Mouse (Mus musculus): ENCODE measurements around the gene Pla2g5. TPM values are rescaled to one million over a fixed set of nuclear protein-coding genes. Genes with fewer than 3 reads are reported as not detected.
"Not testable (repeated sequence)": the region's sequence is repeated elsewhere in the genome, so short reads cannot be mapped to it uniquely, and the experiment has no call there.

Gene Pla2g5
- polyA plus RNA-seq, 1 experiment, result 0.94 TPM

DNA sequence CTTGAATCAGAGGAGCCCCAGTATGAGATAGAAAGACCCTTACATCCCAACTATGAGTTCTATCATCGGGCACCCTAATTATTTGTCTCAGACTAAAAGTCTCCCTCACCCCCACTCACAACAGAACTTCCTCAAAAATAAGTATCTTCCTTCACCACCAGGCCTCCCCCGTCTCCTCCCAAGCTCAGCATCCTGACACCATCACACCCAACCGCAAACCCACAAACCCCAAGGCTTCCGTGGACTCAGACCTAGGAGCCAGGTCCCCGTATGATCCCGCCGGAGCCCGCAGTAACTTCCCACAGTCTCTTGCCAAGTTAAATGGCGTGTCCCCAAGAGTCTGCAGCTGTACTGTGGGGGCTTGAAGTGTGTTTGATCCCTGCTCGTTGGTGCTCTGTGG is 5.7 kb downstream of the Pla2g5 start:
- DNase-seq (ENCODE audit: low read depth), result no peak

DNA sequence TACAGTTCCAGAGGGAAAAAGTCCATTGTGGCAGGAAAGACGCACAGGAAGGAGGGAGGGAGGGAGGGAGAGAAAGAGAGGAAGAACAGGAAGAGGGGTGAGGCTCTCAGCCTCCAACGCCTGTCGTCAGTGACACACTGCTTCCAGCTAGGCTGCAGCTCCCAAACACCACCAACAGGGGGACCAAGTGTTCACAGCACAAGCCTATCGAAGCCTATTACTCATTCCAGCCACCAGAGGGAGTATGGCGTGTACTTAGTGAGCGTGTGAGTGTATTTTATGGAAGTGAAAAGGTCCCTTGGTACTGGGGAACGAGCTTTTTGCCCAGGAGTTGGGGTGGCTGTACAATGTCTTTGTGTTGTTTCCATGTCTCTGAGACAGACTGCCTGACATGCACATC is 6.8 kb downstream of the Pla2g5 start:
- DNase-seq (ENCODE audit: low read depth), result peak; percentile 86
- TF ChIP-seq CTCF (IDR thresholded peaks at IDR 0.05; ENCODE audit: borderline replicate concordance, extremely low read depth, insufficient read depth, insufficient read length) (peak; percentile 91), POLR2A (IDR thresholded peaks at IDR 0.05; ENCODE audit: borderline replicate concordance, extremely low read depth, insufficient read depth, insufficient read length, poor library complexity, severe bottlenecking) (no peak)

More for the DNA sequence above, 5.7 kb downstream of the Pla2g5 start:
- no peak for TF ChIP-seq CTCF (IDR thresholded peaks at IDR 0.05; ENCODE audit: borderline replicate concordance, extremely low read depth, insufficient read depth, insufficient read length)
- no peak for TF ChIP-seq POLR2A (IDR thresholded peaks at IDR 0.05; ENCODE audit: borderline replicate concordance, extremely low read depth, insufficient read depth, insufficient read length, poor library complexity, severe bottlenecking)

DNA sequence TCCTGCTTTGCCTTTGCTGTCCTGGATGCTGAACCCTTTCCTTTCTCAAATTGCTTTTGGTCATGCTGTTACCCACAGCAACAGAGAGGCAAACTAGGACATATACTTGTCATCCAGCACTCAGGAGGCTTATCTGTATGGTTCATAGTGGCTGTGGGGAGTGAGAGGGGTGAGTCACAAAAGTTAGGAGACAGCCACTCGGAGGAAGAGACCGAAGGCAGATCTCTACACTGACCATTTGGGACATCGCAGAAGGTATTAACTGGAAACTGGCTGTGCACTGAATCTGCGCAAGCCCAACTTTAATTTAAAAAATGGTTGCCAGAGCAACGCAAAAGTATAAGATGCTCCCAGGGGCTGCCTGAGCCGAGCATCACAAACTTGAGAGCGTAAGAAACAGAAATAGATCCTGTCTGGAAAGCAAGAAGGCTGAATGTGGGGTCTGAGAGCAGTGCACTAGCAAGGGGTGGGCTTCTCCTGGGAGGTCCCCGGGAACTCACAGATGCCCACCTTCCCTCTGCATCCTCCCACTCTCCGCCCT is 8.1 kb downstream of the Pla2g5 start:
- TF ChIP-seq POLR2A (IDR thresholded peaks at IDR 0.05; ENCODE audit: borderline replicate concordance, extremely low read depth, insufficient read depth, insufficient read length, poor library complexity, severe bottlenecking) (no peak), CTCF (IDR thresholded peaks at IDR 0.05; ENCODE audit: borderline replicate concordance, extremely low read depth, insufficient read depth, insufficient read length) (no peak)
- no peak for DNase-seq (ENCODE audit: low read depth)

GRCm38 (mm10) chr4:138852961-138853360 is 10.3 kb downstream of the Pla2g5 start:
- no peak for TF ChIP-seq POLR2A (IDR thresholded peaks at IDR 0.05; ENCODE audit: borderline replicate concordance, extremely low read depth, insufficient read depth, insufficient read length, poor library complexity, severe bottlenecking)
- TF ChIP-seq CTCF (IDR thresholded peaks at IDR 0.05; ENCODE audit: borderline replicate concordance, extremely low read depth, insufficient read depth, insufficient read length), result no peak
- no peak for DNase-seq (ENCODE audit: low read depth)

GRCm38 (mm10) chr4:138851463-138851862 is 11.8 kb downstream of the Pla2g5 start:
- peak; percentile 81 for DNase-seq (ENCODE audit: low read depth)
- TF ChIP-seq CTCF (IDR thresholded peaks at IDR 0.05; ENCODE audit: borderline replicate concordance, extremely low read depth, insufficient read depth, insufficient read length) (peak; percentile 99), POLR2A (IDR thresholded peaks at IDR 0.05; ENCODE audit: borderline replicate concordance, extremely low read depth, insufficient read depth, insufficient read length, poor library complexity, severe bottlenecking) (no peak)

DNA sequence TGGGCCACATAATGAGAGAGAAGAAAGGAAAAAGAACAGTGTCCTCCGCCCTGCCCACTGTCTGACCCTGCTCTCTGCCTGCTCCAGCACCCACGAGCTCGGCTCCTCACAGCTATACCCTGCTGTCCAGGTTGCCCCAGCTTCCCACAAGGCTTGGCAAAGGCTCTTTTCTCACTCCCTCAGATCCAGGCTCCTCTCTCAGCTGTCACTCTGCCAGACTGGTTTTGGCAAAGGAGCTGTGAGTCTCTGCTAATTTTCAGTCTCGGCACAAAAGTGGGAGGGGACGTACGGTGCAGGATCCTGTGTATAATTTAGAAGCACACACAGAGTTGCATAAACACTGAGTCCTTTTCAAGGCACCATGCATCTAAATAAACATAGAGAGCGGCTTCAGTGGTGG is 21.9 kb downstream of the Pla2g5 start:
- TF ChIP-seq POLR2A (IDR thresholded peaks at IDR 0.05; ENCODE audit: borderline replicate concordance, extremely low read depth, insufficient read depth, insufficient read length, poor library complexity, severe bottlenecking) (no peak), CTCF (IDR thresholded peaks at IDR 0.05; ENCODE audit: borderline replicate concordance, extremely low read depth, insufficient read depth, insufficient read length) (no peak)
- DNase-seq (ENCODE audit: low read depth), result peak; percentile 93

- DNase-seq (ENCODE audit: low read depth), result no peak
- TF ChIP-seq POLR2A (IDR thresholded peaks at IDR 0.05; ENCODE audit: borderline replicate concordance, extremely low read depth, insufficient read depth, insufficient read length, poor library complexity, severe bottlenecking) (no peak), CTCF (IDR thresholded peaks at IDR 0.05; ENCODE audit: borderline replicate concordance, extremely low read depth, insufficient read depth, insufficient read length) (no peak)
Measured at GRCm38 (mm10) chr4:138840726-138841125, 22.6 kb downstream of the Pla2g5 start.

GRCm38 (mm10) chr4:138839806-138840205 is 23.5 kb downstream of the Pla2g5 start:
- no peak for DNase-seq (ENCODE audit: low read depth)
- TF ChIP-seq CTCF (IDR thresholded peaks at IDR 0.05; ENCODE audit: borderline replicate concordance, extremely low read depth, insufficient read depth, insufficient read length) (no peak), POLR2A (IDR thresholded peaks at IDR 0.05; ENCODE audit: borderline replicate concordance, extremely low read depth, insufficient read depth, insufficient read length, poor library complexity, severe bottlenecking) (no peak)

DNA sequence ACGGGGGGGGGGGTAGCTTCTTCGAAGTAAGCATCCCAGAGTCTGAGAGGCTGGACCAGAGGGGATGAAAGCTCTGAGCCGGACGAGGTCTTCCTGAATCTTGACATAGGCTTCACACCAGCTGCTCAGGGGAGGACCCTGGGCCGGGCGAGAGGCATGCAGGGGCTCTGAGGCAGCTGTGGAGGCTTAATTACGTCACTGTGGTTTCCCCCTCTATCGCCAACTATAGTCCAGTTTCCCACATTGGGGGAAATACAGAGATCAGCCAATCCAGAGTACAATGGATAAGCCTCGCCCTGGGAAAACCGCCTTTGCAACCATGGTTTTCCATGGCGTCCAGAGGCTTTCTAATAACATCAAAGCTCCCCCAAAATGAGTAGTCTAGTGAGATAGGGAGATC is 36.1 kb downstream of the Pla2g5 start:
- TF ChIP-seq CTCF (IDR thresholded peaks at IDR 0.05; ENCODE audit: borderline replicate concordance, extremely low read depth, insufficient read depth, insufficient read length) (no peak), POLR2A (IDR thresholded peaks at IDR 0.05; ENCODE audit: borderline replicate concordance, extremely low read depth, insufficient read depth, insufficient read length, poor library complexity, severe bottlenecking) (no peak)

GRCm38 (mm10) chr4:138825751-138826567 is 37.3 kb downstream of the Pla2g5 start:
- TF ChIP-seq POLR2A (IDR thresholded peaks at IDR 0.05; ENCODE audit: borderline replicate concordance, extremely low read depth, insufficient read depth, insufficient read length, poor library complexity, severe bottlenecking) (no peak), CTCF (IDR thresholded peaks at IDR 0.05; ENCODE audit: borderline replicate concordance, extremely low read depth, insufficient read depth, insufficient read length) (no peak)
- DNase-seq (ENCODE audit: low read depth), result peak; percentile 25

More for the DNA sequence above, 36.1 kb downstream of the Pla2g5 start:
- DNase-seq (ENCODE audit: low read depth), result peak; percentile 6

DNA sequence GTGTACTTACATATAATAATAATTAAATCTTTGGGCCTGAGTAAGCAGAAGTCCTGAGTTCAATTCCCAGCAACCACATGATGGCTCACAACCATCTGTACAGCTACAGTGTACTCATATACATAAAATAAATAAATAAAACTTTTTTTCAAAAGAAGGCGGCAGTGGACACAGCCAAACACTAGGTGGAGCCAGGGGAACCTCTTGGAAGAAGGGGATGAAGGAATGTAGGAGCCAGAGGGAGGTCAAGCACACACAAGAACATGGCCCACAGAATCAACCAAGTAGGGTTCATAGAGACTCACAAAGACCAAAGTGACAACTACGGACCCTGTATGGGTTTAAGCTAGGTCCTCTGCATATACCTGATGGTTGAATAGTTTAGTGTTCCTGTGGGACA is 38.6 kb downstream of the Pla2g5 start:
- TF ChIP-seq CTCF (IDR thresholded peaks at IDR 0.05; ENCODE audit: borderline replicate concordance, extremely low read depth, insufficient read depth, insufficient read length), result peak; percentile 19; the same call in 1 of the 2 replicates
- no peak for TF ChIP-seq POLR2A (IDR thresholded peaks at IDR 0.05; ENCODE audit: borderline replicate concordance, extremely low read depth, insufficient read depth, insufficient read length, poor library complexity, severe bottlenecking)
- peak; percentile 19 for DNase-seq (ENCODE audit: low read depth)

GRCm38 (mm10) chr4:138824161-138824560 is 39.1 kb downstream of the Pla2g5 start:
- DNase-seq (ENCODE audit: low read depth), result not testable (repeated sequence)
